ENCODE assay signal across 9 mouse cellular contexts in genomic region chr7:24586828-24587227, GRCm38 (mm10). TPM values are rescaled to one million over a fixed set of nuclear protein-coding genes. Genes with fewer than 3 reads are reported as not detected.
DNase-seq lines count a peak whose midpoint lies in the region; ATAC-seq lines count a peak whose summit lies in the region.
"Had no signal": no experiment of that assay in that cellular context is flagged by ENCODE, and none has a peak within 500 bp of the region (broad histone marks: within the 10 kb centered on the region; RNA-seq: fewer than 3 reads in every experiment).

No protein-coding gene starts in this region.

- no peak for DNase-seq in heart, embryonic 10.5 days (ENCODE audit: low spot score)
- DNase-seq in heart, postnatal 36 days = no peak
- DNase-seq in brain, adult 2 months (ENCODE audit: low read depth, low spot score) = peak; percentile 39
- no peak for DNase-seq in right cerebral cortex, adult 2 months (ENCODE audit: low spot score in 2 of 2)
- no peak for DNase-seq in frontal cortex, postnatal 10 days (ENCODE audit: low spot score in 2 of 2)
- no peak for DNase-seq in cerebellum, postnatal 4 days (ENCODE audit: low spot score in 2 of 2)

- intact Hi-C loops in heart, postnatal 36 days (cut with DNase I) = no loop called here

- WGBS in heart, embryonic 10.5 days = 8% methylated on average over 8 of the region's 8 CpGs
- WGBS in hindbrain, embryonic 12.5 days = 9% methylated on average over 8 of the region's 8 CpGs

- peak overlapping the region; percentile 72 for H3K4me2 ChIP-seq in hindbrain, embryonic 12.5 days (replicated peaks)

- H3K27ac ChIP-seq in heart, embryonic 10.5 days = no peak overlapping the region
- H3K27ac ChIP-seq in hindbrain, embryonic 12.5 days = no peak overlapping the region

- H3K27me3 ChIP-seq in heart, embryonic 10.5 days (ENCODE audit: insufficient read depth, poor library complexity, severe bottlenecking) = peaks cover 49% of the 10 kb centered on the region
- H3K27me3 ChIP-seq in hindbrain, embryonic 12.5 days = peaks cover 32% of the 10 kb centered on the region
- H3K27me3 ChIP-seq: CH12.LX had no signal

- no peaks in the 10 kb centered on the region for H3K36me3 ChIP-seq in heart, embryonic 10.5 days
- H3K36me3 ChIP-seq in hindbrain, embryonic 12.5 days = no peaks in the 10 kb centered on the region

- H3K9ac ChIP-seq in hindbrain, embryonic 12.5 days = peak overlapping the region; percentile 78

- ATAC-seq in hindbrain, embryonic 12.5 days (ENCODE audit: low FRiP score) = peak; percentile 64
- peak; percentile 68 for ATAC-seq in megakaryocyte-erythroid progenitor cell, adult 5-6 weeks (replicated peaks; ENCODE audit: low FRiP score, low TSS enrichment, poor library complexity, severe bottlenecking)

- no peaks in the 10 kb centered on the region for H3K9me3 ChIP-seq in heart, embryonic 10.5 days
- H3K9me3 ChIP-seq in hindbrain, embryonic 12.5 days (replicated peaks) = no peaks in the 10 kb centered on the region

- peak overlapping the region; percentile 60 for H3K4me3 ChIP-seq in heart, embryonic 10.5 days
- peak overlapping the region; percentile 48 for H3K4me3 ChIP-seq in hindbrain, embryonic 12.5 days

- peaks cover 10% of the 10 kb centered on the region for H3K4me1 ChIP-seq in heart, embryonic 10.5 days
- H3K4me1 ChIP-seq in hindbrain, embryonic 12.5 days = peaks cover 11% of the 10 kb centered on the region; the same call in 1 of the 2 replicates

RNA-seq across cellular contexts. Expression of gene Ethe1, which starts 0.5 kb away (rescaled TPM):
- 20.0 and 20.7 TPM in 2 replicates for polyA plus RNA-seq in heart, embryonic 10.5 days (2016; fragmentation: Nextera tagmentation; extraction: Ambion mirVana)
- total RNA-seq in heart, postnatal 36 days (2021) = 10 to 100 TPM; 52.9 to 56.5 TPM
- 14.2 and 15.4 TPM in 2 replicates for polyA plus RNA-seq in hindbrain, embryonic 12.5 days (2016; fragmentation: Nextera tagmentation; extraction: Ambion mirVana)
- total RNA-seq in megakaryocyte-erythroid progenitor cell, adult 5-6 weeks (2014; fragmentation: Nextera tagmentation) = 12.4 and 19.8 TPM in 2 replicates
- 8.3 and 11.4 TPM in 2 replicates for total RNA-seq in megakaryocyte-erythroid progenitor cell, adult 5-6 weeks (2017)

RNA-seq across cellular contexts. Expression of gene Zfp575, which starts 0.6 kb away (rescaled TPM):
- 0.60 and 1.3 TPM in 2 replicates for polyA plus RNA-seq in heart, embryonic 10.5 days (2016; fragmentation: Nextera tagmentation; extraction: Ambion mirVana)
- total RNA-seq in heart, postnatal 36 days (2021) = under 1 TPM; 0.08 to 0.11 TPM
- polyA plus RNA-seq in hindbrain, embryonic 12.5 days (2016; fragmentation: Nextera tagmentation; extraction: Ambion mirVana) = 5.1 and 5.5 TPM in 2 replicates
- 0.37 TPM in 1 of 2 replicates, not detected in the other for total RNA-seq in megakaryocyte-erythroid progenitor cell, adult 5-6 weeks (2014; fragmentation: Nextera tagmentation)
- not detected in 2 replicates for total RNA-seq in megakaryocyte-erythroid progenitor cell, adult 5-6 weeks (2017)

RNA-seq across cellular contexts. Expression of gene Phldb3, which starts 23.7 kb away (rescaled TPM):
- polyA plus RNA-seq in heart, embryonic 10.5 days (2016; fragmentation: Nextera tagmentation; extraction: Ambion mirVana) = not detected in 2 replicates
- total RNA-seq in heart, postnatal 36 days (2021) = under 1 TPM; 0.36 to 0.89 TPM
- polyA plus RNA-seq in hindbrain, embryonic 12.5 days (2016; fragmentation: Nextera tagmentation; extraction: Ambion mirVana) = 0.09 TPM in 1 of 2 replicates, not detected in the other
- total RNA-seq in megakaryocyte-erythroid progenitor cell, adult 5-6 weeks (2014; fragmentation: Nextera tagmentation) = 2.6 and 2.8 TPM in 2 replicates
- 6.8 and 9.7 TPM in 2 replicates for total RNA-seq in megakaryocyte-erythroid progenitor cell, adult 5-6 weeks (2017)

RNA-seq across cellular contexts. Expression of gene Xrcc1, which starts 40.7 kb away (rescaled TPM):
- 103 and 106 TPM in 2 replicates for polyA plus RNA-seq in heart, embryonic 10.5 days (2016; fragmentation: Nextera tagmentation; extraction: Ambion mirVana)
- 10 to 100 TPM; 26.9 to 27.4 TPM for total RNA-seq in heart, postnatal 36 days (2021)
- polyA plus RNA-seq in hindbrain, embryonic 12.5 days (2016; fragmentation: Nextera tagmentation; extraction: Ambion mirVana) = 75.9 and 87.9 TPM in 2 replicates
- total RNA-seq in megakaryocyte-erythroid progenitor cell, adult 5-6 weeks (2014; fragmentation: Nextera tagmentation) = 89.0 and 93.7 TPM in 2 replicates
- 20.7 and 36.6 TPM in 2 replicates for total RNA-seq in megakaryocyte-erythroid progenitor cell, adult 5-6 weeks (2017)

RNA-seq across cellular contexts. Expression of gene Pinlyp, which starts 40.9 kb away (rescaled TPM):
- polyA plus RNA-seq in heart, embryonic 10.5 days (2016; fragmentation: Nextera tagmentation; extraction: Ambion mirVana) = 0.21 TPM in 1 of 2 replicates, not detected in the other
- total RNA-seq in heart, postnatal 36 days (2021) = not detected
- polyA plus RNA-seq in hindbrain, embryonic 12.5 days (2016; fragmentation: Nextera tagmentation; extraction: Ambion mirVana) = not detected in 2 replicates
- not detected in 2 replicates for total RNA-seq in megakaryocyte-erythroid progenitor cell, adult 5-6 weeks (2014; fragmentation: Nextera tagmentation)
- not detected in 2 replicates for total RNA-seq in megakaryocyte-erythroid progenitor cell, adult 5-6 weeks (2017)
